Mouse (Mus musculus) left cerebral cortex, postnatal 4 days (tissue): ENCODE results near the gene Cib3. TPM values are rescaled to one million over a fixed set of nuclear protein-coding genes. Genes with fewer than 3 reads are reported as not detected.

ENCODE experiments used
- DNase-seq: peaks from one replicate; pipeline ENCODE4 v3.0.0-alpha.2; 2022
- intact Hi-C: fragments of 180-260 bp; cut with DNase I; formaldehyde crosslinking; loops from one replicate; pipeline ENCODE4 v1.15.1; 2025
- total RNA-seq, 2 experiments: library from RNA; stranded (reverse); gene quantifications; 2 replicates each; pipeline ENCODE4 v1.2.3; 2021

Cib3 gene
- under 1 TPM in 1 of 2 experiments, not detected in 1; 0.16 TPM for total RNA-seq

- intact Hi-C loops: no loop called here
- no peak for DNase-seq
Measured at GRCm38 (mm10) chr8:72212751-72213150, at the start of gene Cib3. Cib3 (minus strand) TSS chr8:72212837.

GRCm38 (mm10) chr8:72261872-72262271 lies 49.2 kb upstream of the Cib3 start:
- intact Hi-C loops: loop anchor here (10.0 kb wide), 1 partner anchor 103 kb away; no protein-coding TSS in a partner anchor

GRCm38 (mm10) chr8:72261431-72261830 lies 48.8 kb upstream of the Cib3 start:
- intact Hi-C loops: loop anchor here (10.0 kb wide), 1 partner anchor 103 kb away; no protein-coding TSS in a partner anchor
- DNase-seq: no peak

More at GRCm38 (mm10) chr8:72261872-72262271, 49.2 kb upstream of the Cib3 start:
- no peak for DNase-seq

- intact Hi-C loops: loop anchor here (10.0 kb wide), 1 partner anchor 104 kb away; no protein-coding TSS in a partner anchor
Measured at GRCm38 (mm10) chr8:72261019-72261418, 48.4 kb upstream of the Cib3 start.

GRCm38 (mm10) chr8:72260585-72260984 lies 47.9 kb upstream of the Cib3 start:
- intact Hi-C loops: loop anchor here (10.0 kb wide), 1 partner anchor 104 kb away; no protein-coding TSS in a partner anchor
- DNase-seq: no peak

More at GRCm38 (mm10) chr8:72261019-72261418, 48.4 kb upstream of the Cib3 start:
- peak; percentile 48 for DNase-seq

GRCm38 (mm10) chr8:72259862-72260261 lies 47.2 kb upstream of the Cib3 start:
- intact Hi-C loops: loop anchor here (10.0 kb wide), 1 partner anchor 105 kb away; no protein-coding TSS in a partner anchor

GRCm38 (mm10) chr8:72257902-72258238 lies 45.2 kb upstream of the Cib3 start:
- intact Hi-C loops: no loop called here
- no peak for DNase-seq

More at GRCm38 (mm10) chr8:72259862-72260261, 47.2 kb upstream of the Cib3 start:
- DNase-seq: no peak

- intact Hi-C loops: no loop called here
- DNase-seq: peak; percentile 56
Measured at GRCm38 (mm10) chr8:72257171-72257901, 44.7 kb upstream of the Cib3 start.

GRCm38 (mm10) chr8:72244610-72245009 lies 32.0 kb upstream of the Cib3 start:
- intact Hi-C loops: no loop called here

GRCm38 (mm10) chr8:72242226-72242625 lies 29.6 kb upstream of the Cib3 start:
- DNase-seq: no peak

More at GRCm38 (mm10) chr8:72244610-72245009, 32.0 kb upstream of the Cib3 start:
- DNase-seq: no peak

GRCm38 (mm10) chr8:72240951-72241350 lies 28.3 kb upstream of the Cib3 start:
- intact Hi-C loops: no loop called here
- no peak for DNase-seq

More at GRCm38 (mm10) chr8:72242226-72242625, 29.6 kb upstream of the Cib3 start:
- intact Hi-C loops: no loop called here

GRCm38 (mm10) chr8:72240403-72240763 lies 27.7 kb upstream of the Cib3 start:
- intact Hi-C loops: no loop called here
- no peak for DNase-seq

- intact Hi-C loops: no loop called here
- DNase-seq: peak; percentile 99
Measured at GRCm38 (mm10) chr8:72239499-72240402, 27.1 kb upstream of the Cib3 start, which contains the start of gene Ap1m1. Ap1m1 (plus strand) TSS chr8:72240018.

- intact Hi-C loops: no loop called here
- no peak for DNase-seq
Measured at GRCm38 (mm10) chr8:72222656-72223055, 10.0 kb upstream of the Cib3 start.

- DNase-seq: no peak
- intact Hi-C loops: no loop called here
Measured at GRCm38 (mm10) chr8:72220758-72221157, 8.1 kb upstream of the Cib3 start.

- peak; percentile 89 for DNase-seq
- intact Hi-C loops: no loop called here
Measured at GRCm38 (mm10) chr8:72219541-72220363, 7.1 kb upstream of the Cib3 start, which contains the start of gene Fam32a. Fam32a (plus strand) TSS chr8:72219730.

GRCm38 (mm10) chr8:72218781-72219540 lies 6.3 kb upstream of the Cib3 start:
- no peak for DNase-seq
- intact Hi-C loops: no loop called here

- intact Hi-C loops: no loop called here
- no peak for DNase-seq
Measured at GRCm38 (mm10) chr8:72215871-72216270, 3.2 kb upstream of the Cib3 start.

- intact Hi-C loops: no loop called here
- DNase-seq: no peak
Measured at GRCm38 (mm10) chr8:72215060-72215459, 2.4 kb upstream of the Cib3 start.
